Mouse (Mus musculus) left cerebral cortex, adult 2 months (tissue): Measurements from ENCODE around the gene Phex. TPM values are rescaled to one million over a fixed set of nuclear protein-coding genes. Genes with fewer than 3 reads are reported as not detected.

Source experiments
- DNase-seq, 2 experiments: peaks; one replicate each; pipeline ENCODE4 v3.0.0; 2021 to 2022; ENCODE audit warnings: low spot score in 2 of 2, mixed read lengths in 1 of 2; ENCODE audit errors: extremely low spot score in 1 of 2
- H3K27ac ChIP-seq: fragments of 200-600 bp; 2 replicates; pipeline ENCODE4 v1.8.1; 2022
- H3K4me3 ChIP-seq: fragments of 200-600 bp; 2 replicates; pipeline ENCODE4 v1.8.1; 2022
- CTCF ChIP-seq: fragments of 200-600 bp; IDR thresholded peaks from 2 replicates; pipeline ENCODE4 v1.8.1; 2022; ENCODE audit warnings: antibody characterized with exemption, mild to moderate bottlenecking, moderate library complexity
- intact Hi-C: fragments of 180-260 bp; cut with DNase I; formaldehyde crosslinking; loops from one replicate; pipeline ENCODE4 v1.15.1; 2025
- long read RNA-seq, 2 experiments: library from polyadenylated mRNA; stranded (forward); transcript quantifications; one replicate each; pipeline ENCODE4 v2.0.0; 2021; ENCODE audit warnings: borderline mapping rate in 2 of 2
- total RNA-seq, 2 experiments: library from RNA; stranded (reverse); gene quantifications; 2 replicates each; pipeline ENCODE4 v1.2.3; 2021

Phex gene
- under 1 TPM; 0.41 to 0.56 TPM for total RNA-seq
- long read RNA-seq, experiment 1, partial matches to known transcripts: 0 of 4 reads
- long read RNA-seq, experiment 1, other reads (novel, unspliced or antisense): 4 of 4 reads
- long read RNA-seq, experiment 2, partial matches to known transcripts: 0 of 1 reads
- long read RNA-seq, experiment 2, other reads (novel, unspliced or antisense): 1 of 1 reads

DNA sequence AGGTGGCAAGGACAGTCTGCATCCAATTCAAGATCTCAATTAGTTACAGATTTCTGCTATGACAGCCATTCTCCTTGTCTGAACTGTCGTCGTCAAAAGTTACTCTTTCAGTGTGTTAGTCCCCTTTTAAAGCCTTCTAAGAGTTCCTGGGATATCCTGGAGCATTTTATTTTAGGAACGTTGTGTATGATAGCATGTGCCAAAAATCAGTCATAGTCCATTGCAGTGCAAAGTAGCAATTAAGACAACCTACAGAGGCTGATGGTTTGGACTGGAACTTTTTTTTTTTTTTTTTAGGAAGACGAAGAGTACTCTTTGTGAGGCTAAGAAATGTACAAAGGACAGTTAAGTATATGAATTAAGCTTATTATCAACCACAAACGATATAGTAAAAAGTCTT, at the start of gene Phex:
Gene Phex (minus strand): TSS at position 101 of the 400 bp plus-strand sequence.
- no peak for TF ChIP-seq CTCF
- no peak for DNase-seq
- Histone ChIP-seq H3K4me3 (no peak within 1 kb of the TSS), H3K27ac (no peak within 1 kb of the TSS)
- intact Hi-C loops: no loop called here

DNA sequence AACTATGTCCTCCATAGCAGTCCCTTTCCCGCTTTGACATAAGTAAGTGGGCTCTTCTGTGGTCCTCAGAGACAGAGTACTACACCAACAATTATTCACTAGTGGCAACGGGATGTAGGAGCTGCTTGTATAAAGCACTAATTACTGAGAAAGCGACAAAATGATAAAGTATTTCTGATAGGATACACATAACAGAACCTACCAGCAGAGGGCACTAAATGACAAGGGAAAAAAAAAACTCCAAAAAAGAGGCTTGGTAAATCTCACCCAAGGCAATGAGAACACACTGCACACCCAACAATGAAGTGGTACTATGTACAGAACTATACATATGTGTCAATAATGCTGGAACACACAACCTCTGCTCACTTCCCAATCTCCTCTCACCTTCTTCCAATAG, 47.6 kb upstream of the Phex start:
- intact Hi-C loops: loop anchor here (10.0 kb wide), 1 partner anchor 182 kb away; no protein-coding TSS in a partner anchor
- TF ChIP-seq CTCF: peak; percentile 57
- H3K27ac ChIP-seq: no peak overlapping the region
- no peak for DNase-seq
- H3K4me3 ChIP-seq: no peak overlapping the region

DNA sequence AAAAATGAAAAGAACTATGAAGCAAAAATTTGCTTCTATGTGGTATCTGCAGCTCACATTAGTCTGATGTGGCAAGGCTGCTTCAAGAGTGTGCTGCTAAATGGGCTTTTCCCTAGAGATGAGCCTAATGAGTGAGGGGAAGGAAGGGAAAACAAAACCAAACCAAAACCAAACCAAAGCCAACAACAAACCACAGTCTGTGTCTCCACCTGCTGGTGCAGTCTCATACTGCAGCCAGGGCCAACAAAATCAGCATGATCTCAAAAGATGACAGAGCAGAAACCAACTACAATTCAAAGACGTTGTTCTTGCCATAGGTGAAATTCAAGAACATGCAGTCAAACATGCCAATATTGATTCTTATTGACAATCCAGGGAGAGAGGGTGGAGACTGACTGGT, 39.3 kb upstream of the Phex start:
- intact Hi-C loops: loop anchor here (10.0 kb wide), 3 partner anchors 140 to 1830 kb away; partner anchors contain the start of genes Gm15155 and Ptchd1
- peak; percentile 86 for TF ChIP-seq CTCF

DNA sequence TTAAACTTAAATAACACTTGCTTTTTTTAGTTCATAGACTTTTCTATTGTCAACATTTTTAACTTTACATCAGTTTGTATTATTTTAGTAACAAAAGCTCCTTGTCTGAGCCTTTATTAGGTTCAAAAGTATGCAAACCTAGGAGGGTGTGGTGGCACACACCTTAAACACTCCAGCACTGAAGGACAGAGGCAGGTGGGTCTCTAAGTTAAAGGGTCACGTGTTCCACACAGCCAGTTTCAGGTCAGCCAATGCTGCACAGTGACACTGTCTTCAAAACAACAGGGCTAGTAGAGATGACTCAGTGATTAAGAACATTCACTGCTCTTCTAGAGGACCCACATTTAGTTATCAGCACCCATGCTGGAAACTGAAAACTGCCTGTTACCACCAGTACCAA, 33.9 kb upstream of the Phex start:
- no peak for TF ChIP-seq CTCF
- no peak overlapping the region for H3K4me3 ChIP-seq
- DNase-seq: no peak
- intact Hi-C loops: no loop called here
- no peak overlapping the region for H3K27ac ChIP-seq

More for the DNA sequence above, 39.3 kb upstream of the Phex start:
- peak; percentile 26 to 69 for DNase-seq
- Histone ChIP-seq H3K27ac (no peak overlapping the region), H3K4me3 (no peak overlapping the region)

DNA sequence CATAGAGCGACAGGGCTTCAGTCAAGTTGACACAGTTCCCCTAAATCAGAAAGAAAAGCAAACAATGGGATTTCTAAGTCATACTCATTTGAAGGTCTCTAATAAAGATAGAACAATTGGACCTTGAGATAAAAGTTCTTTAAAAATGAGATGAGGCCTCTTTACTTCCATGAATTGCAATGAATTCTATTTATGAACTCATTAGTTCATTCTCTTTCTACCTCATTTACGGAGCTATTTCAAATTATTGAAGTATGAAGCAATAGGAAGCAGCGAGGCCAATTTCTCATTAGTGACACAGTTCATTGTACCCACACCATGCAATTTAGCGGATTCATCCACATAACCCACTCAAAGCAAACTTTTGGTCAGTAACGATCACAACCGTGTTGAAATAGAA, 32.3 kb upstream of the Phex start:
- Histone ChIP-seq H3K27ac (no peak overlapping the region), H3K4me3 (no peak overlapping the region)
- TF ChIP-seq CTCF: no peak
- DNase-seq: no peak
- intact Hi-C loops: no loop called here

DNA sequence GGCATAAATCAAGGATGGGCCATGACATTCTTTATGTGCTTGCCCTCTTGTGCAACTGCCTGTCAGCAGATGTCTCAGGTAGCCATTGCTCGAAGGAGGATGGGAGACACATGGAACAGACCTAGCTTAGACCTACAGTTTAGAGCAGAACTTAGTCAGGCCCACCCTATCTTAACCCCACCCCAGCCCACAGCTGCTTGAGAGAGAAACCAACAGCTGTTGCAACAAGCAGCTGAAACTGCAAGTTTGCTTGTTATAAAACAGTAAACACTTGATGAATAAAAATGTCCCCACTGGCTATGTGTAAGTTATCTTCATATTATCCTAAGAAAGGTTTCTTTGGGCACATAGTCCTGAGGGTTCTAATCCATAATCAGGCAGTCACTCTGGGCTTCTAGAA, 19.7 kb upstream of the Phex start:
- DNase-seq: no peak
- no peak overlapping the region for H3K4me3 ChIP-seq
- TF ChIP-seq CTCF: no peak
- intact Hi-C loops: no loop called here
- H3K27ac ChIP-seq: no peak overlapping the region

DNA sequence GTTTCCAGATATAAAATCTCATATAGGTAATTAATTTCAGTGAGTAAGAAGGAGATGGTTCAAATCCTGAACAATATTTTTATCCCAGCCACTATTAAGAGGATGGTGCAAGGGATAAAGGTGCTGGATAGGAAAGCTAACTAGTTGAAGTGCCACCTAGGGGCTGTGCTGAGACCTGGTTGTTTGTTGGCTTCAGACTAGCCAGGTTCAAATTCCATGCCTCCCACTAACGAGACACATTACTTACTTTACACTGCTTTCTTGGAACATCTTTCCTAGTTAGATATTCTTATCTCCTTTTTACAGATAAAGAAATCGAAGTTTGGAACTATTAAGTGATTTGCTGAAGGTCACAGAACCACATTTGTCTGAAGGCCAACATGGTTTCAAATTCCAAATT, 4.3 kb upstream of the Phex start:
- Histone ChIP-seq H3K27ac (no peak overlapping the region), H3K4me3 (no peak overlapping the region)
- intact Hi-C loops: no loop called here
- no peak for TF ChIP-seq CTCF
- no peak for DNase-seq

DNA sequence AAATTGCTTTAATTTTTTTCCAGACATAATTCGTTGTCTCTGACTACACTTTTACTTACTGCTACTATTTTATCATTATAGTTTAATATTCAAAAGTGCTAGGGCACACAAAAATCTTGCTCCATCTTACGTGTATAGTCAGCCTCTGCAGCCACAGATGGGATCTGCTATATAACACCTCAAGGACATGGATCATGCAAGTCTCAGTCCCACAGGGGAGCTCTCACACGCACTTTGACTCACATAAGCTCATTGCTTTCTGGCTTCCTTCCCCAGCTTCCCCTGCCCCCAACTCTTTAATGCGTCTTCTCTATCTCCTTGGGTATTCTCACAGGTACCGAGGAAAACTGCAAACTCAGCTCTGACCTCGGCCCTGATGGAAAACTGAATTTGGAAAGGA, 10.2 kb downstream of the Phex start:
- Histone ChIP-seq H3K4me3 (no peak overlapping the region), H3K27ac (no peak overlapping the region)
- no peak for TF ChIP-seq CTCF
- DNase-seq: no peak
- intact Hi-C loops: no loop called here

DNA sequence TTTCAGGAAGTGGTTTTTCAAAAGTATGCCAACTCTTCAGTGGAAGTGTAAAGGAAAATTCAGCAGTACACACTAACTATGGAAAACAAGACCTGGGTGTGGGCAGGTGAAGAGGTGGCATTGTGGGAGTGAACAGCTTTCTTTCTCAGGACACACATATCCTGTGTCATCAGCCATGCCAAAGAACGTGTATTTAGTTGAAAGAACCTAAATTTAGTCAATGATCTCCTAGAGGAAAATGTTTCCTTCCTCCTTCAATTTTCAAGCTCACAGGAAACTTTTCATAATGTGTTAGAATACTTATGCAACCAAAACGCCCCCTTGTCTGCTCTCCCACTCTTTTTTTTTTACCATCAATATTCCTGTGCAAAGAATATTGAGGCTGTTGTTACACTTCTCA, 23.9 kb downstream of the Phex start:
- TF ChIP-seq CTCF: no peak
- Histone ChIP-seq H3K4me3 (no peak overlapping the region), H3K27ac (no peak overlapping the region; the same call in 1 of the 2 replicates)
- no peak for DNase-seq
- intact Hi-C loops: loop anchor here (10.0 kb wide), 1 partner anchor 1766 kb away; the partner anchor contains the start of genes Gm15155 and Ptchd1

DNA sequence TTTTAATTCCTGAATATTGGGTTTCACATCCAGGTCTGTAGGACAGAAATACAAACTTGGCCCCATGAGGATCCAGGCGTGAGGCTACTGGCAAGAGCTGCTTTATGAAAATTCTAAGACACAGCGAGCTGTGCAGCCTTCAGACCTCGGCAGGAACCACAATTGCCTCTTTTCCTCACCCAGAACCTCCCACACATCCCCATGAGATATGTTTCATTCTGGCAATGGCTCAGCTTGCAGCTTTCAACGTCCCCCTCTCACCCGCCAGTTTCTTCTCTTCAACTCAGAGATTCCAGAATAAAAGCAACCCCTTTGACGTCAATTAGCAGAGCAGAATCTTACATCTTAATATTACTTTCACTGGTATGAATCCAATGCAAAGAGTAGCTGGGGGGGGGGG, 25.0 kb downstream of the Phex start:
- DNase-seq: peak in 1 of 2 experiments; percentile 7
- Histone ChIP-seq H3K27ac (no peak overlapping the region), H3K4me3 (no peak overlapping the region)
- no peak for TF ChIP-seq CTCF
- intact Hi-C loops: loop anchor here (10.0 kb wide), 1 partner anchor 1765 kb away; the partner anchor contains the start of genes Gm15155 and Ptchd1

DNA sequence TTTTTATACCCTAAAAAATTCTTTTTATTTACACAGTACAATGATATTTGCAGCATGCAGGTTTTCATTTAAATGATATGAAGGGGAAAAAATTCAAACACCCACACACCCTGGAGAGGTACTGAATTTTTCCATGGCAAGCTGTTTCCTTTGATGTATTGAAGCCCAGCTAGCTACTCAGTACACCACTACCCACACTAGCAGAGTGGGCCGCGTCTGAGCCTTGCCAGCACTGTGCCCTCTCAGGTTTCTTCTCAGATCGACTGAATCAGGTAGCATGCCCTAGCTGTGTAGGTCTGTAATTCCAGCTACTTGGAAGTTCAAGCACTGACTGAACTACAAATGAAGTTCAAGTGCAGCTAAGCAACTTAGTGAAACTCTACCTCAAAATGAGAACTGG, 26.7 kb downstream of the Phex start:
- TF ChIP-seq CTCF: no peak
- H3K27ac ChIP-seq: no peak overlapping the region
- no peak overlapping the region for H3K4me3 ChIP-seq
- peak; percentile 10 to 19 for DNase-seq
- intact Hi-C loops: no loop called here

DNA sequence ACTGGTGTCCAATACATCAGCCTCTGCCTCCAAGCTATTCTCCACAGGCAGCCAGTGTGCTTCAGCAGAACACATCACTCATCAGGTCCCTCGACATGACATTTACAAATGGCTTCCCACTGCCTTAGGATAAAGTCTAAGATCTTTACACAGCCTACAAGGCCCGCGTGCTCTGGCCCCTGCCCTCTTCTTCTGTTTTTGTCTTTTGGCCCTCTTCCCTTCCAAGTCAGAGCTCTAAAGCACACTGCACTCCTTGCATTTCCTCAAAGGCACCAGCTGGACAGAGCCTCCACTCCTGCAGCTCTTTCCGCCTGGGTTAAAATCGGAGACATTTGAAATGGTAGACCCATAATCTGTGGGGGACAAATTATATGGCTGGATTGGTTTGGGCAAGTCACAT, 28.1 kb downstream of the Phex start:
- no peak for DNase-seq
- H3K27ac ChIP-seq: no peak overlapping the region
- no peak for TF ChIP-seq CTCF
- no peak overlapping the region for H3K4me3 ChIP-seq
- intact Hi-C loops: no loop called here

DNA sequence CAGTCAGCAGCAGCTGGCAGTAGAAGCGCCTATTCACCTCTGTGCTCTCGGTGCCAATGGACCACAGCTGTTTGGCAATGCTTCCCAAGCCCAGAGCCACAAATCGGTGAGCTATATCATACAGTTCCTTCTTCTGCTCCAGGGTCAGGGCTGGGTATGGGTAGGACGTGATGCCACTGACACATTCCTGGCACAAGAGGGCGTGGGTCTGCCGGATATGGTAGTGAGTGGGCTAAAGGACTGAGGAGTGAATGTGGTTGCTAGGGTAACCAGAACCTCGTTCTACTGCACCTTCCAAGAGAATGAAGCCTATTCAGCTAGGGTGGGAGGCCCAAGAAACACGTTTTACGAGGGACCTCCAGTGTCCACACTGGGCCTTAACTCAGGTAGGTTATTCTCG, 36.3 kb downstream of the Phex start:
- no peak; the same call in 1 of the 2 replicates for TF ChIP-seq CTCF
- H3K27ac ChIP-seq: no peak overlapping the region
- H3K4me3 ChIP-seq: no peak overlapping the region
- intact Hi-C loops: no loop called here
- DNase-seq: no peak
